In the genomic region with DNA sequence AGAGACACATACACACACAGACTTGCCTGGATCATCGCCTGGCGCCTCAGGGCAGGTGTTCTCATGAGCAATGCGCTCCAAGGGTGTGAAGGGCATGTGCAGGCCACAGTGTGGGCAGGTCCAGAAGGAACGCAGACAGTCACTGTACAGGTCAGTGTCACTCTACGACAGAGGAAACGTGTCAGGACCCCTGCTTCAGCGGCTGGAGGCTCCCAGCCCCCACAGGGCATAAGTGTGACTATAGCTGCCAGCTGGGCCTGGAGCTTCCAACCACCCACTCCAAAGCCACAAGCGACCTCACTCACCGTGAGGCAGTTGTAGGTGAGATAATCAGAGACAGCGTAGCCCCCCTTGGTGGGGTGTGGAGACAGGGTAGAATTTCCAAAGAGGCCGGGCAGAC, we compare ENCODE assay signal across 31 mouse cellular contexts. TPM values are rescaled to one million over a fixed set of nuclear protein-coding genes. Genes with fewer than 3 reads are reported as not detected.
DNase-seq lines count a peak whose midpoint lies in the region; ATAC-seq and TF ChIP-seq lines count a peak whose summit lies in the region.
"Had no signal": no experiment of that assay in that cellular context is flagged by ENCODE, and none has a peak within 500 bp of the region (broad histone marks: within the 10 kb centered on the region; RNA-seq: fewer than 3 reads in every experiment).

No protein-coding gene starts in this region.

- peak; percentile 38 to 44 for DNase-seq in thymus, postnatal 10 days (ENCODE audit: low spot score in 2 of 2)
- peak; percentile 51 for DNase-seq in thymus, postnatal 25 days
- DNase-seq in thymus, postnatal 4 days, result peak; percentile 68
- DNase-seq in lung, postnatal 14 days, result no peak
- DNase-seq in forebrain, embryonic 11.5 days (ENCODE audit: low spot score), result no peak
- DNase-seq in lung, adult 2 months, result no peak
- DNase-seq: adrenal gland, adult 8-10 months; adrenal gland, postnatal 25 days; B cell, adult 2 months; cerebellum, adult 11 months; cerebellum, adult 18-20 months; cerebellum, adult 8-10 months; cerebellum, adult 9-11 months; cerebellum, postnatal 14 days; cerebellum, postnatal 36 days; embryo, embryonic 11 days had no signal

- 88% methylated on average over 11 of the region's 11 CpGs for WGBS in forebrain, embryonic 11.5 days
- WGBS in lung, adult 2 months, result 82% methylated on average over 11 of the region's 11 CpGs

- TF ChIP-seq CTCF in lung, adult 2 months (IDR thresholded peaks at IDR 0.05; ENCODE audit: insufficient read depth, low read length), result no peak

- H3K9ac ChIP-seq in forebrain, embryonic 11.5 days (ENCODE audit: low read length), result no peak overlapping the region
- H3K9ac ChIP-seq: embryonic facial prominence, embryonic 13.5 days; embryonic facial prominence, embryonic 15.5 days; forebrain, embryonic 12.5 days had no signal

- no peaks in the 10 kb centered on the region for H3K27me3 ChIP-seq in megakaryocyte, embryonic 14.5 days (replicated peaks)
- no peaks in the 10 kb centered on the region for H3K27me3 ChIP-seq in forebrain, embryonic 11.5 days (ENCODE audit: control insufficient read depth, insufficient read depth, low read length)
- H3K27me3 ChIP-seq: CH12.LX; embryonic facial prominence, embryonic 13.5 days; embryonic facial prominence, embryonic 15.5 days; forebrain, embryonic 12.5 days; Patski had no signal

- no peak overlapping the region for H3K27ac ChIP-seq in forebrain, embryonic 11.5 days (ENCODE audit: low read depth, low read length)
- H3K27ac ChIP-seq: embryonic facial prominence, embryonic 13.5 days; embryonic facial prominence, embryonic 15.5 days; forebrain, embryonic 12.5 days had no signal

- ATAC-seq in megakaryocyte, adult 5-6 weeks (ENCODE audit: poor library complexity, severe bottlenecking), result no peak
- no peak for ATAC-seq in forebrain, embryonic 11.5 days (replicated peaks; ENCODE audit: low FRiP score)
- ATAC-seq: activated CD4-positive, CD25-positive, alpha-beta regulatory T cell, adult 4 months; CD4-positive, CD25-positive, alpha-beta regulatory T cell, adult 4 months; forebrain, embryonic 14.5 days; forebrain, embryonic 16.5 days; Patski had no signal

- H3K4me2 ChIP-seq in forebrain, embryonic 11.5 days (ENCODE audit: low read depth, low read length, severe bottlenecking), result no peak overlapping the region
- H3K4me2 ChIP-seq: embryonic facial prominence, embryonic 13.5 days; embryonic facial prominence, embryonic 15.5 days; forebrain, embryonic 12.5 days had no signal

- no peaks in the 10 kb centered on the region for H3K9me3 ChIP-seq in megakaryocyte, embryonic 14.5 days
- no peaks in the 10 kb centered on the region for H3K9me3 ChIP-seq in forebrain, embryonic 11.5 days (ENCODE audit: control insufficient read depth, low read length)
- H3K9me3 ChIP-seq: embryonic facial prominence, embryonic 13.5 days; embryonic facial prominence, embryonic 15.5 days; forebrain, embryonic 12.5 days; G1E had no signal

- peaks cover 50% of the 10 kb centered on the region for H3K4me1 ChIP-seq in megakaryocyte, embryonic 14.5 days
- no peaks in the 10 kb centered on the region for H3K4me1 ChIP-seq in forebrain, embryonic 11.5 days (replicated peaks; ENCODE audit: control insufficient read depth, insufficient read depth, low read length)
- no peaks in the 10 kb centered on the region for H3K4me1 ChIP-seq in lung, adult 2 months (ENCODE audit: control insufficient read depth, insufficient read depth, low read length)
- H3K4me1 ChIP-seq: embryonic facial prominence, embryonic 15.5 days; forebrain, embryonic 12.5 days had no signal

- H3K36me3 ChIP-seq in megakaryocyte, embryonic 14.5 days (replicated peaks; ENCODE audit: low read length), result peaks cover 71% of the 10 kb centered on the region
- no peaks in the 10 kb centered on the region; the same call in 1 of the 2 replicates for H3K36me3 ChIP-seq in forebrain, embryonic 11.5 days (ENCODE audit: control insufficient read depth, insufficient read depth, low read length)

- no peak for TF ChIP-seq POLR2A in lung, adult 2 months (IDR thresholded peaks at IDR 0.05; ENCODE audit: borderline replicate concordance, extremely low read depth, low read depth, low read length)

- peak overlapping the region; percentile 2 for H3K4me3 ChIP-seq in megakaryocyte, embryonic 14.5 days (replicated peaks)
- no peak overlapping the region for H3K4me3 ChIP-seq in forebrain, embryonic 11.5 days (ENCODE audit: low read depth, low read length)
- H3K4me3 ChIP-seq in lung, adult 2 months (replicated peaks; ENCODE audit: extremely low read depth, low read depth, low read length), result no peak overlapping the region
- H3K4me3 ChIP-seq: embryonic facial prominence, embryonic 13.5 days; embryonic facial prominence, embryonic 15.5 days; erythroblast, embryonic 14.5 days; forebrain, embryonic 12.5 days had no signal

RNA-seq across cellular contexts. Expression of gene Dhx34, which starts 23.3 kb away (rescaled TPM):
- polyA plus RNA-seq in megakaryocyte, embryonic 14.5 days (2012; ENCODE audit: insufficient read depth, low replicate concordance), result 29.7 and 75.4 TPM in 2 replicates
- 8.5 and 9.5 TPM in 2 replicates for total RNA-seq in megakaryocyte, adult 5-6 weeks (2015)
- total RNA-seq in megakaryocyte, adult 5-6 weeks (2017), result 7.5 and 8.3 TPM in 2 replicates
- polyA plus RNA-seq in forebrain, embryonic 11.5 days (2014; fragmentation: Nextera tagmentation; extraction: Ambion mirVana), result 14.3 and 16.4 TPM in 2 replicates
- polyA plus RNA-seq in lung, adult 2 months (2012; rRNA removed), result 28.4 and 39.4 TPM in 2 replicates

RNA-seq across cellular contexts. Expression of gene Meis3, which starts 23.6 kb away (rescaled TPM):
- polyA plus RNA-seq in megakaryocyte, embryonic 14.5 days (2012; ENCODE audit: insufficient read depth, low replicate concordance), result 1.4 TPM in 1 of 2 replicates, not detected in the other
- total RNA-seq in megakaryocyte, adult 5-6 weeks (2015), result 0.89 and 1.9 TPM in 2 replicates
- not detected in 2 replicates for total RNA-seq in megakaryocyte, adult 5-6 weeks (2017)
- 77.8 and 79.7 TPM in 2 replicates for polyA plus RNA-seq in forebrain, embryonic 11.5 days (2014; fragmentation: Nextera tagmentation; extraction: Ambion mirVana)
- 19.4 and 23.4 TPM in 2 replicates for polyA plus RNA-seq in lung, adult 2 months (2012; rRNA removed)
- total RNA-seq: common myeloid progenitor, adult 5-6 weeks had no signal

RNA-seq across cellular contexts. Expression of gene C5ar2, which starts 45.4 kb away (rescaled TPM):
- 0.04 TPM in 1 of 2 replicates, not detected in the other for polyA plus RNA-seq in megakaryocyte, embryonic 14.5 days (2012; ENCODE audit: insufficient read depth, low replicate concordance)
- total RNA-seq in megakaryocyte, adult 5-6 weeks (2015), result 5.7 and 7.4 TPM in 2 replicates
- 6.9 and 10.7 TPM in 2 replicates for total RNA-seq in megakaryocyte, adult 5-6 weeks (2017)
- polyA plus RNA-seq in forebrain, embryonic 11.5 days (2014; fragmentation: Nextera tagmentation; extraction: Ambion mirVana), result 0.12 and 0.25 TPM in 2 replicates
- polyA plus RNA-seq in lung, adult 2 months (2012; rRNA removed), result 2.3 and 3.2 TPM in 2 replicates
- polyA plus RNA-seq: activated CD4-positive, CD25-positive, alpha-beta regulatory T cell, adult 4 months; embryonic facial prominence, embryonic 11.5 days; forebrain, embryonic 12.5 days; forebrain, embryonic 14.5 days; forebrain, embryonic 16.5 days; Patski had no signal

Comparison
In these comparisons a context has a peak if more than half of its experiments do, and no peak if none do; other contexts are left out.
1. DNase-seq: peak in thymus, postnatal 10 days (2 of 2), thymus, postnatal 25 days (single experiment) and thymus, postnatal 4 days (single experiment); none in lung, postnatal 14 days (single experiment), forebrain, embryonic 11.5 days (single experiment) and lung, adult 2 months (single experiment).